Mouse (Mus musculus) erythroblast, embryonic 14.5 days (primary cell): ENCODE measurements around the gene Mesd.

Experiments used
- GATA1 ChIP-seq: IDR thresholded peaks from 2 replicates; pipeline ENCODE4 v1.6.1; 2012; ENCODE audit warnings: low read length, inconsistent platforms, mixed read lengths
- TAL1 ChIP-seq: IDR thresholded peaks from 3 replicates; pipeline ENCODE4 v1.6.1; 2012; ENCODE audit warnings: low read length, inconsistent platforms, mixed read lengths

DNA sequence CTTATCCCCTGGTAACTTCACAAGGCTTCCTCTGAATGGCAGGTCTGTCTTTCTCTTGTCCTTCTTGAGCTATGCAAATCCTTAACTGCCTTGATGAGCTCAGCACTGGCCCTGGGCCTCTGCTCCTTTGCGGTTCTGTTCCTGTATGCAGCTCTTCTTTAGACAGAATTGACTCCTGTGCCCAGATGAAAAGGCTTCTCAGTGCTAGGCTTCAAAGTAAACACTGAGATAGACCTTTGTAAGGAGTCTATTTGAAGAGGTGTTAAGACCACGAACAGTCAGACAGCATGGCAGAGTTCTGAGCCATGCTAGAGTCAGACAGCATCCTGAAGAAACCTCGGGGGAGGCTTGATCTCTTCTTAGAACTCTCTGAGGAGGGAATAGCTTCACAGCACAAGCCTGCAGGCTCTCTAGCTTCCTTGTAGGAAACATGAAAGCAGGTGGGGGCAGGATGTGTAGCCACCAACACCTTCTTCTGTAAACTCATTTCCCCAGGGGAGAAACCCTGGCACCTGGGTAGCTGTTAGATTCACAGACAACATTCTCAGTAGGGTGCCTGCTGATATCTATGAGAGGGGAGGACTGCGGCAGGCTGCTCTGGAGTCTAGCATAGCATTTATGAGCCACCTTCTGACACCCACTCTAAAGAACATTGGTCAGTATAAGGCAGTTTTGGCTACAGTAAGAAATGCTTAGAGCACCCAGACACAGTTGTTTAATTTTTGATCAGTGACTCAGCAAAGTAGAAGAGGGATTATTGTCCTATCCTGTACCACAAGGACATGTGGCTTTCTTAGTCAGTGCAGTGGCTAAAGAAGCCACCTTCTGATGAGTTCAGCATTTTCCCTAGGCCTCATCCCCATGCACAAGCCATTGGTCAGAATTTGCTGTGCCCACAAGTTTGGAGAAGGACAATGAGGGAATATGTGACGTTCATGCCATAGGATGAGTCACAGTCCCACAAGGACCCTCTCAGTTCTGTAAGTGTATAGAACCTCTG, 31.6 kb upstream of the Mesd start:
- TF ChIP-seq TAL1 (no peak), GATA1 (no peak)
